Mouse (Mus musculus) testis, postnatal 14 days (tissue): ENCODE data around the gene Tmem170.

Experiments
- DNase-seq: peaks from one replicate; pipeline ENCODE4 v3.0.0; 2021; ENCODE audit warnings: low spot score

The Tmem170 gene

DNA sequence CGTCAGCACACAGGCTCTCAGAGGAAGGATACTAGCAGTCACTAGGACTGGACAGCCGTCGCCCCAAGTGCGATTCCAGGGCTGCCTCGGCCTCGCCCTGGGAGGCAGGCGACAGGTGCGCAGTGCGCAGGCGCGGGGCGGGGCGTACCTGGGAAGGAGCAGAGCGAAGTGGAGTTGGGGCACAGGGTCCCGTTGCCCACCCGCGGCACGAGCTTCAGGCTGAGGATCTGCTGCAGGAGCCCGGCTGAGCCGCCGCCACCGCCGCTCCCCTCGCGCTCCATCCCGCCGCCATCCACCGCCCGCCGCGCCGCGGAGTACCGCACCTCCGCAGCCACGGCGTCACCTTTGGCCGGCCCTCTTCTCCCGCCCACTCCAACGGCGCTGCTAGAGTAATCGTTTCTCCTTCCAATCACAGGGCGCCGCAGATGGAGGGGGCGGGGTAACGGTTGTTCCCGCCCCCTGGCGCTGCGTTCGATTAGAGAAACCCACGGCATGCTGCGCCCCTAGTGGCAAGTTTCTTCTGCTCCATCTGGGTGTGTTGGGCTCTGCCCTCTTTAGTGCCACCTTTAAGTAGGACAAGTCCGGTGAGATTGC lies at the start of gene Tmem170:
Tmem170 (minus strand) TSS at position 396 of the 594 bp plus-strand sequence.
- DNase-seq, result peak; percentile 95

DNA sequence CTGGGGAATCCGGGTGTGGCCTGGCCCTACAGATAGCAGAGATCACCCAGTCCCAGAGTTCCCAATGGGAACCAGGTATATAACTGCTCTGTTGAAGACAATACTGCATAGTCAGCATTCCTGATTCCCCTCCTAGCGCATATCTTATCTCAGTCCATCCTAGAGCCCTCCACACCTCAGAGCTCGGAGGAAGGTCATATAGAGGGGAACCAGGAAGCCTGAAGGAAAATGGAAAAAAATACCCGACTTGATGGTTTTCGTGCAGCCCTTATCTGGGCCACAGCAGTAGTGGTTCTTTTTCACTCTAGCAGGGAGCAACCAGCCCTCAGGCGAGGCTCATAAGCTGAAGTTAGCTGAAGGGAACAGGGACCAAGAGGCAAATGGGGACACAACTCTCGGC lies 48.4 kb upstream of the Tmem170 start:
- no peak for DNase-seq

- peak; percentile 42 for DNase-seq
These were observed 46.8 kb upstream of the Tmem170 start for GRCm38 (mm10) chr8:111923383-111923804.

GRCm38 (mm10) chr8:111920971-111921370 lies 44.4 kb upstream of the Tmem170 start:
- no peak for DNase-seq

- DNase-seq, result no peak
These were observed 43.1 kb upstream of the Tmem170 start for GRCm38 (mm10) chr8:111919663-111920062.

- DNase-seq, result no peak
These were observed 36.4 kb upstream of the Tmem170 start for GRCm38 (mm10) chr8:111912860-111913432.

GRCm38 (mm10) chr8:111911572-111911971 lies 35.0 kb upstream of the Tmem170 start:
- DNase-seq, result no peak

- no peak for DNase-seq
These were observed 33.3 kb upstream of the Tmem170 start, which contains the start of gene Chst5 for GRCm38 (mm10) chr8:111909621-111910450. Chst5 (minus strand) TSS chr8:111910447.

- DNase-seq, result no peak
These were observed 29.1 kb upstream of the Tmem170 start for GRCm38 (mm10) chr8:111905500-111906121.

- no peak for DNase-seq
These were observed 25.5 kb upstream of the Tmem170 start for GRCm38 (mm10) chr8:111902080-111902479.

DNA sequence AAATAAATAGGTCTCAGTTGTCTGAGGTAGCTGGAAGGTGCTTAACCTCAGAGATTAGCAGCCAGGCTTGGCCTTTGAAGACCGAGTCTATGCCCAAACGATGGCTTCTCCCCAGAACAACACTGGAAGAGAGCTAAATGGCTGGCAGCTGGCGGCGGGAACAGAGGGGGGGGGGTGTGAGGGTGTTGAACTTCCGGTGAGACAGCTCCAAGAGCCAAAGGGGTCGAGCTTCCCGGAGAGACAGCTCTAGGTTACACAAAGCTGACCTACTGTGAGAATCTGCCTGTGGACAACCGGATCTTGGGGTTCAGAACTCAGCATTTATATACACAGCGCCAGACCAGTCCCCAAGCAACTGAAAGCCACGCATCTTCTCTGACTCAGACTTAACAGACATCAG lies 22.0 kb upstream of the Tmem170 start:
- DNase-seq, result no peak

- DNase-seq, result no peak
These were observed 18.4 kb upstream of the Tmem170 start for GRCm38 (mm10) chr8:111894955-111895354.

GRCm38 (mm10) chr8:111892615-111893014 lies 16.1 kb upstream of the Tmem170 start:
- DNase-seq, result no peak

GRCm38 (mm10) chr8:111891983-111892382 lies 15.4 kb upstream of the Tmem170 start:
- DNase-seq, result no peak

DNA sequence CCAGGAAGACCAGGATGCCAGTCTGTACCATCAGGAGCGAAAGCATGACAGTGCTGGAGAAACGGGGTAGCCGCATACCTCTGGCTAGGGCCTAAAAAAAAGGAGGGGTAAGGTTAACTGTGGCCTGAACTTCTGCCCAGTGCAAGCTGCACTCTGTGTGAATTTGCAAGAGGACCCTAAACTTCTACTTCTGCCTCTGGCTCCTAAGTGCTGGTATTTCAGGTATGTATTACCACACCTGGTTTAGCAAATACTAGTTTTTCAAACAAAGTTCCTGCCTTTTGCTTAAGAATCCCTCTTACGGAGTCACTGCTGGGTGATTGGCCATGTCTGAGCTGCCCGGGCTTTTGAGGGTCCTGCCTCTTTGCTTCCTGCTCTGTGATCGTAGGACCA lies 14.4 kb upstream of the Tmem170 start:
- no peak for DNase-seq

DNA sequence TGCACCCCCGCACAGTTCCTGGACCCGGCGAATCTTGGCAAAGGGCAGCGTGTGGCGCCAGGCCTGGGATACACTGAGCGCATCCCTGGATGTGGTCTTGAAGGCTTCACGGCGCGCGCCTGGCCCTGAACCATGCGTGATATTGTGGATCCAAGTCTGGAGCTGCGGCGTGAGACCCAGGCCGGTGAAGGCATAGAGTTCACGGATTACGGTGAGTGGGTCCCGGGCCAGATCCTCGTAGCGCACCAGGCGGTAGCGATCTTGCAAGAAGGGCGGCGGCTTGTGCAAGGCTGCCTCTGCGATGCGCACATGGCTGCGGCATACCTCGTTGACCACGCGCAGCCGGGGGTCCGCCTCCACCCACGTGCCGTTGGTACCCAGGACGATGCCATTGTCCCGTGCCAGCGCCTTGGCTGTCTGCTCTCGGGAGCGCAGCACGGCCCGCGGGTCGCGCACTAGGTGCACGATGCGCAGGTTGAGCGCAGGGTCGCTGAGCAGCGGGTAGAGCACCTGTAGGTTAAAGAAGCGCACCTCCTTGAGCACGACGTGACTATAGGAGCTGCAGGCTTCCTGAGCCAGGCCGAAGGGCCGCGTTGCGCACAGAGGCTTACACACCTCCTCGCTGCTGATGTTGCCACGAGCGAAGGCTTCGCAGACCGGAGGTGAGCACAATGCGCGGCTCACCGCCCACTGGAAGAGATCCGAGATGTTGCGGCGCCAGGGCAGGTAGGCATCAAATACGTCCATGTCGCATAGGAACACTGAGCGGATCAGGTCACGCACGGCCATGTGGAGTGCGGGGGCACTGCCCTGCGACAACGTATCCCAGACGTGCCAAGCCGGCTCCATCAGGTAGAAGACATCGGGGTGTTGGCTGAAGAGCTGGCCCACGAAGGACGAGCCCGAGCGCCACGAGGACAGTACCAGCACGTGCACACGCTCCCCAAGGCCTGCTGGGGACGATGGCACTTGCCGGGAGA lies 13.7 kb upstream of the Tmem170 start:
- DNase-seq, result no peak

DNA sequence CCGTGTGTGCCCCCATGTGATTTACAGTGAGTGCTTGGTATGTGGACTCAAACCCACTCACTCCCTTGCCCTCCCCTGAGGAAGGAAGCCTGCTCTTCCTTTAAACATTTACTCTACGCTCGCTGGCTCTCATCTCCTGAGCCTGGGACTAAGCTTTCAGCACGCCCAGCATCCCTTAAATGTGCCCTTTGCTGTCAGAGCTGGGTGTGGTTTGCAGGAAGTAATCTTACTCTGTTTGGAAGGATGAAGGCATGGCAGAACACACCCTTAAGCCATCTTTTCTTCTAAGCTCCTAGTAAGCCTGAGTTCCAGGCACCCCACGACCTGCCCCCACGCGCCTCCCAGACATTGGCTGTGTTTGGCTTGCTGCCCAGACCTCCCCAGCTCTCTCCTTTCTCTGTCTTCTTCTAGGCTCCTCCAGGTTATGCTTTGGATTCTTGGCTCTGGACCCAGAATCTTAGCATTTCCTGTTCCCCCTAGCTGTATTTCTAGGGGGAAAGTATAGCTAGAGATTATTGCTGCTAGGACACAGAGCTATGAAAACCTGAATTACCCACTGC lies 11.6 kb upstream of the Tmem170 start:
- DNase-seq, result no peak

DNA sequence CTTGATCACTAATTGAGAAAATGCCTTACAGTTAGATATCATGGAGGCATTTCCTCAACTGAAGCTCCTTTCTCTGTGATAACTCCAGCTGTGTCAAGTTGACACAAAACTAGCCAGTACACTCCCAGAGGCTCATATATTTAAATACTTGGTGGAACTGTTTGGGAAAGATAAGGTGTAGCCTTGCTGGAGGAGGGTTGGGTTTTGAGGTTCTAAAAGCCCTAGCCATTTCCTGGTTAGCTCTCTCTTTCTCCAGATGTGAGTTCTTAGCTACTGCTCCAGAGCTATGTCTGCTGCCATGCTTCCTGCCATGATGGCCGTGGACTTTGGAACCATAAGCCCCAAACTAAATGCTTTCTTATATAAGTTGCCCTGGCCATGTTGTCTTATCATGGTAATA lies 10.9 kb upstream of the Tmem170 start:
- no peak for DNase-seq

GRCm38 (mm10) chr8:111883615-111884014 lies 7.1 kb upstream of the Tmem170 start:
- DNase-seq, result no peak

DNA sequence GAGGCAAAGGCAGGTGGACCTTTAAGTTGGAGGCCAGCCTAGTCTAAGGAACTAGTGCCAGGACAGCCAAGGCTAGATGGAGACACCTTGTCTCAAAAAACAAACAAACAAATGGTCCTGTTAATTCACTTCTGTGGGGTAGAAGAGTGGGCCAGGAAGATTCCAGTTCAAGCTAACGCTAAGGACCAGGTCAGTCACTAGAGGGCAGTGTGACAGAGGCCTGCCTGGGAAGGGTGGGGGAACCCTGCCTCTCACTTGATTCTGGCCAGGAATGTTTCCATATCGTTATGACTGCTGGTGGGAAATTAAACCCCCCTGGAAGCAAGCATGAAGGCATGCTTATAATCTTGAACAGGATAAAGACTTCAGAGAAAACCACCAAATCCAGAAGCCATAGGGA lies 5.0 kb upstream of the Tmem170 start:
- no peak for DNase-seq

GRCm38 (mm10) chr8:111877711-111878110 lies 1.2 kb upstream of the Tmem170 start:
- DNase-seq, result peak; percentile 28
